Mouse (Mus musculus): Measurements from ENCODE around the gene Paqr7.

- TF ChIP-seq CTCF (IDR thresholded peaks at IDR 0.05; ENCODE audit: borderline replicate concordance, insufficient read depth, low read length): no peak
- TF ChIP-seq POLR2A (IDR thresholded peaks at IDR 0.05; ENCODE audit: low read depth, low read length): no peak
These were observed 15.2 kb downstream of the Paqr7 start for GRCm38 (mm10) chr4:134511730-134512129.
